Mouse (Mus musculus): ENCODE measurements around the gene Iqsec1.

- no peak for TF ChIP-seq POLR2A (IDR thresholded peaks at IDR 0.05; ENCODE audit: insufficient read depth, low read length)
- TF ChIP-seq EP300 (IDR thresholded peaks at IDR 0.05; ENCODE audit: insufficient read depth, low read depth, low read length) = no peak
- TF ChIP-seq CTCF (IDR thresholded peaks at IDR 0.05; ENCODE audit: low read depth, low read length) = no peak
Observed at GRCm38 (mm10) chr6:90809077-90809840, 179.2 kb downstream of the Iqsec1 start.
